Mouse (Mus musculus) adrenal gland, adult 8-10 months (tissue): ENCODE data around the gene Des. TPM values are rescaled to one million over a fixed set of nuclear protein-coding genes. Genes with fewer than 3 reads are reported as not detected.

Experiments used
- DNase-seq: peaks from one replicate; pipeline ENCODE4 v3.0.0; 2022
- total RNA-seq, 4 experiments: library from RNA; stranded (reverse); gene quantifications; 2 replicates each; pipeline ENCODE4 v1.2.4; 2022

Des gene
- total RNA-seq, 4 experiments from 2014 or later, result 13.3 to 16.4 (median 15.6) TPM

GRCm38 (mm10) chr1:75347279-75347678, 12.8 kb upstream of the Des start:
- peak; percentile 16 for DNase-seq

GRCm38 (mm10) chr1:75349275-75349674, 10.9 kb upstream of the Des start:
- DNase-seq, result no peak

GRCm38 (mm10) chr1:75357261-75357660, 2.9 kb upstream of the Des start:
- peak; percentile 41 for DNase-seq

GRCm38 (mm10) chr1:75358009-75358408, 2.1 kb upstream of the Des start:
- no peak for DNase-seq

GRCm38 (mm10) chr1:75359346-75359745, 783 bp upstream of the Des start:
- no peak for DNase-seq

- DNase-seq, result no peak
These were observed 994 bp downstream of the Des start for GRCm38 (mm10) chr1:75361123-75361522.

- DNase-seq, result no peak
These were observed 1.6 kb downstream of the Des start for GRCm38 (mm10) chr1:75361750-75362149.

- no peak for DNase-seq
These were observed 3.7 kb downstream of the Des start for GRCm38 (mm10) chr1:75363868-75364267.

GRCm38 (mm10) chr1:75365510-75366137, 5.5 kb downstream of the Des start:
- DNase-seq, result no peak

GRCm38 (mm10) chr1:75369360-75369983, 9.3 kb downstream of the Des start:
- DNase-seq, result no peak

- DNase-seq, result peak; percentile 47
These were observed 10.0 kb downstream of the Des start for GRCm38 (mm10) chr1:75369984-75370660.

- DNase-seq, result peak; percentile 51
These were observed 11.4 kb downstream of the Des start for GRCm38 (mm10) chr1:75371317-75372095.

GRCm38 (mm10) chr1:75372450-75372849, 12.3 kb downstream of the Des start:
- no peak for DNase-seq

GRCm38 (mm10) chr1:75373276-75373675, 13.1 kb downstream of the Des start:
- no peak for DNase-seq

- DNase-seq, result no peak
These were observed 15.1 kb downstream of the Des start, which contains the start of gene Speg for GRCm38 (mm10) chr1:75374950-75375936. Gene Speg (plus strand): TSS chr1:75375297.

GRCm38 (mm10) chr1:75379196-75379595, 19.1 kb downstream of the Des start:
- no peak for DNase-seq

- DNase-seq, result no peak
These were observed 19.8 kb downstream of the Des start for GRCm38 (mm10) chr1:75379931-75380330.

- DNase-seq, result no peak
These were observed 20.8 kb downstream of the Des start for GRCm38 (mm10) chr1:75380951-75381350.

GRCm38 (mm10) chr1:75381482-75382355, 21.6 kb downstream of the Des start:
- DNase-seq, result no peak

GRCm38 (mm10) chr1:75382356-75383071, 22.4 kb downstream of the Des start:
- DNase-seq, result no peak
